Mouse (Mus musculus) spleen, postnatal 14 days (tissue): ENCODE measurements around the gene Fcer2a.

Source experiments
- DNase-seq, 2 experiments: peaks; one replicate each; pipeline ENCODE4 v3.0.0; 2021 to 2022; ENCODE audit warnings: low spot score in 2 of 2

The Fcer2a gene

GRCm38 (mm10) chr8:3676131-3676992, 17.6 kb downstream of the Fcer2a start, which contains the start of gene Trappc5:
Gene Trappc5 (plus strand): TSS chr8:3676299.
- peak; percentile 87 to 91 for DNase-seq

- no peak for DNase-seq
Observed at GRCm38 (mm10) chr8:3674671-3675070, 19.3 kb downstream of the Fcer2a start.

GRCm38 (mm10) chr8:3671980-3672491, 21.9 kb downstream of the Fcer2a start, which contains the start of gene Fcor:
Gene Fcor (minus strand): TSS chr8:3672362.
- peak; percentile 68 to 84 for DNase-seq

GRCm38 (mm10) chr8:3670388-3670787, 23.6 kb downstream of the Fcer2a start:
- no peak for DNase-seq

- no peak for DNase-seq
Observed at GRCm38 (mm10) chr8:3665507-3665906, 28.5 kb downstream of the Fcer2a start, which contains the start of gene Mcemp1. Gene Mcemp1 (plus strand): TSS chr8:3665754.

GRCm38 (mm10) chr8:3664405-3664804, 29.6 kb downstream of the Fcer2a start:
- DNase-seq, result no peak

GRCm38 (mm10) chr8:3660889-3661288, 33.1 kb downstream of the Fcer2a start:
- DNase-seq, result no peak

- no peak for DNase-seq
Observed at GRCm38 (mm10) chr8:3656725-3657381, 37.1 kb downstream of the Fcer2a start.

- DNase-seq, result no peak
Observed at GRCm38 (mm10) chr8:3655526-3655925, 38.4 kb downstream of the Fcer2a start, which contains the start of gene Retn. Gene Retn (plus strand): TSS chr8:3655770.

- no peak for DNase-seq
Observed at GRCm38 (mm10) chr8:3654726-3655508, 39.1 kb downstream of the Fcer2a start.

- no peak for DNase-seq
Observed at GRCm38 (mm10) chr8:3652845-3653244, 41.1 kb downstream of the Fcer2a start.

GRCm38 (mm10) chr8:3648990-3649389, 45.0 kb downstream of the Fcer2a start:
- DNase-seq, result no peak

GRCm38 (mm10) chr8:3648268-3648667, 45.7 kb downstream of the Fcer2a start:
- no peak for DNase-seq

- no peak for DNase-seq
Observed at GRCm38 (mm10) chr8:3647561-3647960, 46.4 kb downstream of the Fcer2a start.

- DNase-seq, result no peak
Observed at GRCm38 (mm10) chr8:3646824-3647531, 47.0 kb downstream of the Fcer2a start.

- DNase-seq, result peak in 1 of 2 experiments; percentile 42
Observed at GRCm38 (mm10) chr8:3645804-3646203, 48.2 kb downstream of the Fcer2a start.
